Mouse (Mus musculus): ENCODE measurements at regions not wholly inside any gene's neighbourhood (a gene's known extent, or its start where the extent isn't known, plus 50 kb on each side); places are given as distances from the start of the nearest gene placed in this dataset.

GRCm38 (mm10) chr6:51178061-51178791 lies 254.2 kb upstream of the Nfe2l3 start:
- TF ChIP-seq POLR2A (IDR thresholded peaks at IDR 0.05; ENCODE audit: borderline replicate concordance, low read depth, low read length) (no peak), CTCF (IDR thresholded peaks at IDR 0.05; ENCODE audit: low read depth, low read length) (no peak)

Measured in bone marrow macrophage, adult 2 months (primary cell).